Mouse (Mus musculus) gastrocnemius, postnatal 10 days (tissue): Measurements from ENCODE around the gene Zscan2. TPM values are rescaled to one million over a fixed set of nuclear protein-coding genes. Genes with fewer than 3 reads are reported as not detected.

Experiments used
- DNase-seq: peaks from one replicate; pipeline ENCODE4 v3.0.0; 2021; ENCODE audit warnings: mixed read lengths
- total RNA-seq, 2 experiments: library from RNA; stranded (reverse); gene quantifications; 2 replicates each; pipeline ENCODE4 v1.2.3; 2021

The Zscan2 gene
- total RNA-seq, 2 experiments from 2014 or later = 2.3 to 2.5 TPM

DNA sequence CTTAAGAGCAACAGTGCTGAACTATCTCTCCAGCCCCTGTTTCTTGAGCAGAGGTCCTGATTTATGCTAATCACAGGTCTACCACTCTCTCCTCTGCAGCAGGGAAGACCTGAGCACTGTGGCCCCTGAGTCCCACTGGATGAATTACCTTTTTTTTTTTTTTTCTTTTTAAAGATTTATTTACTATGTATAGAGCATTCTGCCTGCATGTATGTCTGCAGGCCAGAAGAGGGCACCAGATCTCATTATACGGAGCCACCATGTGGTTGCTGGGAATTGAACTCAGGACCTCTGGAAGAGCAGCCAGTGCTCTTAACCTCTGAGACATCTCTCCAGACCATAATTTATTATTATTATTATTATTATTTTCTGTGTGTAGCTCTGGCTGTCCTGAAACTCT, 24.9 kb downstream of the Zscan2 start:
- DNase-seq = no peak

DNA sequence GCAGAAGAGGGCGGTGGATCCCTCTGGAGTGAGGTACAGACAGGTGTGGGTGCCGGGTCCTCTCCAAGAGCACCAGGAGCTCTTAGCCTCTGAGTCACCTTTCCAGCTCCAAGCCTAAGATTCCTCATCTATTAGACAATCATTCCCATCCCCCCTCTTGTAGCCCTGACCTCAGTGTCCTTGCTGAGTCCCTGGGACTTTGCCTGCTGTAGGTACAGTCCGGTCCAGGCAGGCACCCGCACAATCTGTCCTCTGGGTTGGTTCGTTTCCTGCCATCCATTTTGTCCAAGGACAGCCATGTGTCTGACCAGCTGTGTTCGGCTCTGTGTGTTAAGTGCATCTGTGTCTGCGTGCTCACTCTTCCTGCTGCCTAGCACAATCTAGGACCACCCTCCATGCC, 27.9 kb downstream of the Zscan2 start:
- DNase-seq = no peak

DNA sequence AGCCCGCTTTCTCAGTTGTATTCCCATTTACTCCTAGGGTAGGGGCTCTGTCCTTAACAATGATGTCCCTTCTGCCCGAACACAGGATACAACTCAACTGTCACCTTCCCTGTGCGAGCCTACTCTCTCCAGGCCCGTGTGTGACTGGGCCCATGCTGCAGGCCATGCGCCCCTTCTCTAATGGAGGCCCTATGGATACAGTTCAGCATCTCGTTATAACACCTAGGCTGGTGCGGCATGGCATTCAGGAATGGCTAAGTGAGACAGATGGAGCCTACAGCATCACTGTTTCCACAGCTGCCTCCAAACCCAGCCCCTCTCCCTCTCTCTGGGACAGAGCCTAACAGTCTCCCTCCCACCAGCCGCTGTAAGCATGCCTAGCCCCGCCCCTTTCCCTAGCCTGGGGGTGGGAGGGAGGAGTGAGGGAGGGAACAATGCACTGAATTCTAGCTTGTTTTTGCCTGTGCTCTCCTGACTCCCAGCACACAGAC, 28.3 kb downstream of the Zscan2 start:
- DNase-seq = peak; percentile 62

DNA sequence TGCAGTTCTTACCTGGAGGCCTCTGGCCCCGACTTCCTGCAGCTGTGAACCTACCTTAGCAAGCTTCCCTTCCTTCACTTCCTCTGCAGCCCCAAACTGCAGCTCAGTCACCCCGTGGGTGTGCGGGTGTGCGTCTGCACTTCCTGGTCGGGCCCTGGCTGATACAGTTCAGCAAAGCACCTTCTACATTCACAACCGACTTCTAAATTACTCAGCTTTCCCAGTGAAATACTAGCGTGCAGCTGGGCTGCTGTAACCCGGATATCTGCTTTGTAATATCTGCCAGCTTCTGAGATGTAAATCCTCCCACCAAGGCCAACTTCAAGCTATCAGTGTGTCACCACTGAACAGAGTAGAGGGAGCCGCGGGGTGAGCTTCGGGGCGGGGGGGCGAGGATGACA, 29.1 kb downstream of the Zscan2 start:
- DNase-seq = no peak

DNA sequence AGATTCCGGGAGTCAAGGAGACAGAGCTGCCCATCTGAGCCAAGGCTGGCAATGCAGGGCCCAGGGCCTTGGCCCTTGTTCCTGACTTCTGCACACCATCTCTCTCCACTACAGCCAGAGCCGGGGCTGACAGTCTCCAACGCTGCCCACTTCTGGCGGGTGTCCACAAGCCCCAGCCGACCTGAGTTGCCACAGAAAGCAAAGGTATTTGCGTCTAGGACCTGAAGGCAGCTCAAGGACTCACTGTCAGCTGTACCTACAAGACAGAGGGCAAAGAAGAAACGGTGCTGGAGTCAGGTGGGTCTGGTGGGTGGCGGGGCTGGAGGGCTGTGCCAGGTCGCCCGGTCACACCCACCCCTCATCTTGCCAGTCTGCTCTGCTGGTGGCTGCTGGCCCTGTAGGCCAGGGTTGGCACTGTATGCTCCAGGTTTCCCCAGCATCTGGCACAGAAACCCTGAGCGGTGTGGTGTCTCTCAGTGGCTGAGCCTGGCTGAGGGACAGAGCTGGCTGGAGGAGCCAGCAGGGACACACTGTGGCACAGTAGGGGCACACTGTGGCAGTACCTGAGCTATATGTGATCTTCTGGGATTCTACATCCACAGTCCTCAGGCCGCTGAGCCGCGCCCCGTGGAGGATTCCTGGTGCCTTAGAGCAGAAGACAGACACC, 32.5 kb downstream of the Zscan2 start:
- DNase-seq = no peak

DNA sequence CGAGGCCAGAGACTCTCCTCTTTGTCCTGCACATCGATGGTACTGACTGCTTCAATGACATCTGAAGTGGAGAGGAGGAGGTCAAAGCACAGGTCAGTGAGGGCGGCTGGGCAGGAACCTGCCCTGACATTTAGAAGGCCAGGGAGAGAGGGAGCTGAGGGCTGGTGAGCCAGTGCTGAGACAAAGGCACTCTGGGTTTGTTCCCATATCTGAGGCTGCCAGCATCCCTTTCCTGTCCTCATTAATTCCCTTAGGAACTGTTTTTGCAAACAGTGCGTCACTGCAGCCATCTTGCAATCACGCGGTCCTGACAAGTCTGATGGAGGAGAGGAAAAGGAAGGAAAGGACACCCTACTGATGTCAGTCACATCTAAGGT, 33.0 kb downstream of the Zscan2 start:
- no peak for DNase-seq

DNA sequence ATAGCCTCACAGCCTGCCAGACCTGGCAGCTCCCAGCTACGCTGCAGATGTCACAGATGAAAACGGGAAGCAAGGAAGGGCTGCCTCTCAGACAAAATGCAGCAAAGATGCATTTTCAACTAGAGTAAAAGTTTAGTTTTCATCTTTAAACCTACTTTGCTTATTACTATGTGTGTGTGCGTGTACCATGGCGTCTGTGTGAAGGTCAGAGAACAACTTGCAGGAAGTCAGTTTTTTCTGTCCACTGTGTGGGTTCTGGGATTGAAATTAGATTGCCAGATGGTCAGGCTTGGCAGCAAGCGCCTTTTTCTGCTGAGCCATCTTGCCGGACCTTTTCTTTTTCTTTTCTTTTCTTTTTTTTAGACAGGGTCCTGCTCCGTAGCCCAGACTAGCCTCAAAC, 33.5 kb downstream of the Zscan2 start:
- no peak for DNase-seq

DNA sequence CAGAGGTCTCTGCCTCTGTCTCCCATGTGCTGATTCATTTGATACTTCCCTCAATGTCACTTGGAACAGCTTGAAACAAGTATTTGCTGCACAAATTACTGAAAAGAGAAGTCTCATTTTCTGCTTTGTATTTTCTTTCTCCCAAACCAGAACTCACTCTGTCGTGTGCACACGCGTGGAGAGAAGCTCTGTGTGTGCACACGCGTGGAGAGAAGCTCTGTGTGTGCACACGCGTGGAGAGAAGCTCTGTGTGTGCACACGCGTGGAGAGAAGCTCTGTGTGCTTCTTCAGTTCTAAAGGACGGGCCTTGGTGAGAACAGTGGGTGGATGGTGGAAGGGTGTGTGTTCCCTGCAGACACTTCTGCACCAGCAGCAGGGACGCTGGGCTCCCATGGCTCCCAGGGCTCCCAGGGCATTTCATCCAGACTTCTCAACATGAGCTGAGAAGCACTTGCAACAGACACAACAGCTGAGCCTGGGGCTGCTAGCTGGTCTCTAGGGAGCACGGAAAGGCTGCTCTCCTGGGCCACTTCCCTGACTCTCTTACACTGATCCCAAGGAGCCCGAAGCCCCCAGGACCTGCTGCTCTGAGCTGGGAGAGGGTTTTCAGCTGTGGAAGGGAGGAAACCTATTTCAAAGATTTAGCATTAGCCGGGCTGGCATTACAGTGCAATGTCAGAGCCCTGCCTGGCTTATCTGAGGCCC, 34.2 kb downstream of the Zscan2 start:
- no peak for DNase-seq

DNA sequence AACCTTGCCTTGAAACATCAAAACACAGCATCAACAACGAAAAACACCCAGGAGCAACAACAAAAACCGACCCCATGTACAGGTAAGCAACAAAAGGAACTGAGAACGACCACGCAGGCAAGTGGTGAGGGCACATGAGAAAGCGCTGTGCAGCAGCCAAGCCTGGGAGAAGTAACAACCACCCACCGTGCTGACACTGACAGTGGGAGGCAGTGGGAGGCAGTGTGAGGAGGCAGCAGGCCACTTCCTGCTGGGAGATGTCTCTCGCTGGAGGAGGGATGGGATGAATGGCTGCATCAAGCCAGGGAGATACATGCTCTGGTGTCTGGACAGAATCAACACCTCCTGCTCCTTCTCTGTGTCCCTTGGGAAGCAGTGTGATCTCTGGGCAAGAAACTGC, 36.4 kb downstream of the Zscan2 start:
- no peak for DNase-seq

DNA sequence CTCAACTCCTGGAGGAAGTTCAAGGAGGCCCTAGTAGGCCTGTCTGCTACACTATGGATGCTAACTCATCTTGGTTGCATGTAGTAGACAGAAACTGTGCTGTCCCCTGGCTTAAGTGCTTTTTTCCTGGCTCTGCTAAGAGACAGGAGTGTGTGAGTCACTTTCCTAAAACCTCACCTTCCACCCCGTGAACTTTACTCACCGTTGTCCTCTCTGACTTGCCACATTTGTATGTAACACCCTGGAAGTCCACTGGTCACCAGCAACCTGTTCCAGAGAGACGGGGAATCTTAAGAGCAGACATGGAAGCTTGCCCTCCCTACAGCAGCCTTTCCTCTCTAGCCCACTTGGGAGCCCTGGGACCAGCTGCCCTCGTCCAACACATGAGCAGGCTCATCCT, 37.0 kb downstream of the Zscan2 start:
- no peak for DNase-seq

DNA sequence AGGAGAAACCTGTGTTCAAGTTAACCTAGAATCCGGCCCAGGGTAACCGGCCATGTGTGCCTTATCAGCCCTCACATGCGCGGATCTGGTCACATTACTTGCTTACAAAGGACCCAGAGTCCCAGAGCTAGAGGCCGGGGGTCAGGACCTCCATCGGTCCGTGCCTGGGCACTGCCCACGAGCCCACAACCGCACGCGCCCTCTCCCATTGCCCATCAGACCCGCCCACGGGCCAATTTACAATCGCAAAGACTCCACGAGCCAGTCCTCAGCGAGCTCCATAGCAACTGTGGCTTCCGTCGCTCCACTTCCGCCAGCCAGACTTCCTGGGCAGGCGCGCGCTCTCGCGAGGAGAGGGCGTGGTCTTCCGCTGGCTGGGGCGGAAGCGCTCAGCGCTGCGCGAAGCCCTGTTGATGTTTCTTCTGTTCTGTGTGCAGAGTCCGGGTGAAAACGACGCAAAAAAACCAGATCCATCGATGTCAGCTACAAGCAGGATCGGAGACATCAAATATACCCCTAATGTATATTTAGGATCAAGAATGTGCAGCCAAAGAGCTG, 40.3 kb downstream of the Zscan2 start, which contains the start of gene Wdr73:
Gene Wdr73, minus strand, starts transcription at position 326 of the 558 bp plus-strand sequence.
- peak; percentile 89 for DNase-seq

DNA sequence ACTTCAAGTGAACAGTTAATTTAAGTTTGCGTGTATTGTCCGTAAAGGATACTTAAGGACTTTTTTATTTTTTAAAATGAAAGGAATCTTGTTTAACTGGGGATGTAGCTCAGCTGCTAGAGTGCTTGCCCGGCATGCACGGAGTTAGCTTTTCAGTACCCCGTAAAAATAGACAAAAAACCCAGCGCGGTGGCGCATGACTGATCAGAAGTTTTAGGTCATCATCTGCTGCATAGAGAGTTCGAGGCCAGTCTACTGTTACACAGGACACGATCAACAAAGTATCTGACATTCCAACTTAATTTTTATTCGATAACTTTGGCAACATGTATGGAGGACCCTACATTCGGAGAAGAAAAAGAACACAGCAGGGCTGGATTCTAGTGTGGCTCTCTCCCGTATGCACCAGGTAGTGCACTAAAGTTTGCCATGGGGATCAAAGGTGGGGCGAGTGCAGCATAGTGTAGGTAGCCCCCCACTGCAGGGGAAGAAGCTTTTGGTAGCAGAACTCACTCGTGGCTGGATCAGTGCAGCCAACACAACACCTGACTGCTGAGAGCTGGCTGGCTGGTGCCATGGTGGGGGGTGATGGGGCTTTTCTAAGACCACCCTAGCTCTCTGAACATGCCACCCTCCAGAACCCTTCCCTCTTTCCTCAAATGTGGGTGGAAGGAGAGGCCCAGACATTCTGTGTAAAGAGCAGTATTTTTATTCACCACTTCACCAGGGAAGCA, 41.0 kb downstream of the Zscan2 start:
- no peak for DNase-seq

DNA sequence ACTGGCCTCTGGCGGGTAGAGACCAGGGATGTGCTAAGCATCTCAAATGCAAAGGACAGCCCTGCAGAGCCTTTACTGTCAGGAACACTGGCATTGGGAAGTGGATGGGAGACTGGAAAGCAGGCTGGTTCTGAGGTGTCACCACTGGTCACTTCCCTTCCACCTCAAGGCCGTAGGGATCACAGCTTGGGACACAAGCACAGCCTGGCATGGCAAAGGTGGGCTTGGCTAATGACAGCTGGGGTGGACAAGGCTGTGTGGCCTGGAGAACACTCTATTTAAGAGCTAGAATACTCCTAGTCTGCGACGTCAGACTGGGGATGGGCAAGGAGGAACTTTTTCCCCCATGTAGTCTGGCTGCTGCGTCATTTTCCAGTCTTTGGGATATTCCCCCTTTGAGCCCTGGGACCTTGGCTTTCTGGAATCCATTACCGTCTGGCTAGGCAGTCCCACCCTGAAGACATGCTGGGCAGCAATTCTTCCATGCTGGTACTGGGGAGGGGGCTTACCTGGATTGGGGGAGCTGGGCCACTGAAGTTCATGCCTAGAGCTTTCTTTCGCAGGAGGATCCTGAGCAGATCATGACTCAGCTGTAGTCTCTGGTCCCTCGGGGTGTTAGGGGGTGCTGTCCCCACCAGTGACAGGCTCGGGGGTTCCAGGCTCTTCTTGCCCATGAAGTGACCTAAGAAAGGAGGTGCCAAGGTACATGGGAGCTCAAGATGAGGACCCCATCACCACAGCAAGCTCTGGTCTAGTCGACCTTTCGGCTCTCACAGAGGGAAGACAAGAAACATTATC, 43.1 kb downstream of the Zscan2 start:
- no peak for DNase-seq

DNA sequence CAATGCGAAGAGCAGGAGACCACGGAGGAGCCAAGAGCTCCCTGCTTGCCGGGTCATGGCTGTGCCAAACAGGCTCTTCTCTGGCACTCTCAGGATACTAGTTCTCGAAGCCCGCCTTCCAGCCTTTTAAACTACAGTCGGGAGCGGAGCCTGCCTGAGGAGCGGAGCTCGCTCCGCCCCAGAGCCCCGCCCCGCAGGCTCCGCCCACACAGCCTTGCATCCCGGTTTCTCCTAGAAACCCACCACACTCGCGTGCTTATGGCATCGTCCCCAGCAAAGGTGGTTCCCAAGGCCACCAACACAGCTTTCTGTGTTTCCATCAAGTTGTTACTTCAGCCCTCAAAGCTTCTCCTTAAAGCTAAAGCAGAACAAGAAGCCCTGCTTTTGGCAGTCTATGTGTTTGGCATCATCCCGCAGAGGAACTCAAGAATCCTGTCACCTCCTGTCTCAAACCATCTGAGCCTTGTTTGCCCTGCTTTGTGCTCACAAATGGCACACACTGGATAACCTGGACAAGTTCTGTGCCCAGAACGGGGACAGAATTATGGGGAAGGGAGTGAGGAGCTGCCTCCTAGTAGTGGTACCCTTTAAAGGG, 44.3 kb downstream of the Zscan2 start, which contains the start of gene Nmb:
Gene Nmb, minus strand, starts transcription at position 156 of the 595 bp plus-strand sequence.
- DNase-seq = peak; percentile 73

DNA sequence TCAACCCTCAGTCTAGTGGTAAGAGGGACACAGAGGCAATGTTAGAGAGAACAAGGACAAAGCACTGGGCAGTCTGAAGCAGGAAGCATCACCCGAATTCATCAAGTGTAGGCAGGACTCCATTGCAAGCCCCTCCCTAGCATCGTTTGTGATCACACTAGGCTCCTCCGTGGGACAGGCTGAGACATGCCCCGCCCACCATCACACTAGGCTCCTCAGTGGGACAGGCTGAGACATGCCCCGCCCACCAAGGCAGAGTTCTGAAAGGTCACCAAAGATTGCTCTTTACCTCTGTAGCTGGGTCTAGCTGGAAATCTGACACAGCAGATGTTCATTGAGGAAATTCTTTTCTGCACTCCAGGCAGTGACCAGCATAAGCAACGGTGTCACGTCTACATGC, 50.3 kb downstream of the Zscan2 start:
- no peak for DNase-seq

DNA sequence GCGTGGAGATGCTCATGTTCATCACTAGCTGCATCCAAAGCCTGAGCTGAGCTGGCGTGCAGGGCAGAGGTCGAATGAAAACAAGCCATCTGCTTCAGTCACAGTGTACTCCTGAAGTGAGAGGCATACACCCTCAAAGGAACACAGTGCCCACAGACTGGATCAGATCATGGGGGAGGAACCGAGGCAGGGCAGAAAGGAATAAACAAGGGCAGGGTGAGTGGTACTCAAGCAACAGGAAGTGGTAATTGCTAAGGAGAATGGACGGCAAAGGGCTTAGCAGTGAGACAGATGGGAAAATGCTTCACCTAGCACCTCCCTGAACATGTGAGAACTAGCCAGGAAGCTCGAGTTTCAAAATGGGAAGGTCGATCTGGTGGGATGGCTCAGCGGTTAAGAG, 51.8 kb downstream of the Zscan2 start:
- DNase-seq = no peak

DNA sequence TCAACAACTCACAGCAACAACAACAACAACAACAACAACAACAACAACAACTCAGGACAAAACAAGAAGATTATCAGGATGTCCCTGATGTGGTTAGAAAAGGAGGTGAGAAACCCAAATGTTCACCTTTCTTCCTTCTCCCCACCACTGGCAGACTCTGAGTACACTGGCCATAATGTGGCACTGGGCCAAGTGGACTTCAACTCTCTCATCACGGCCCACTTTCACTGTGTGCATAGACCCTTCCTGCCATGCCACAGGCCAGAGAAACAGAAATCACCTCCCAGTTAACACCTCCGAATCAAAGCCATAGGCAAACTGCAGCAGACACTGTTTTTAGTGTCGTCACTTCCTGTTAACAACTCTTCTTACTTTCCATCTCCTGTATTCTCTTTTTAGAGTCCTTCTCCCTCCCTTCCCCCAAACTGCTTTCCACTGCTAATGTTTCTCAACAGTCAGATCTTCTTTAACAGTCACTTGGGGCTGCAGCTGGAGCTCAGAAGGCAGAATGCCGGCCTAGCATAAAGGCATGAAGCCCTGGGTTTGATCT, 57.3 kb downstream of the Zscan2 start:
- no peak for DNase-seq

DNA sequence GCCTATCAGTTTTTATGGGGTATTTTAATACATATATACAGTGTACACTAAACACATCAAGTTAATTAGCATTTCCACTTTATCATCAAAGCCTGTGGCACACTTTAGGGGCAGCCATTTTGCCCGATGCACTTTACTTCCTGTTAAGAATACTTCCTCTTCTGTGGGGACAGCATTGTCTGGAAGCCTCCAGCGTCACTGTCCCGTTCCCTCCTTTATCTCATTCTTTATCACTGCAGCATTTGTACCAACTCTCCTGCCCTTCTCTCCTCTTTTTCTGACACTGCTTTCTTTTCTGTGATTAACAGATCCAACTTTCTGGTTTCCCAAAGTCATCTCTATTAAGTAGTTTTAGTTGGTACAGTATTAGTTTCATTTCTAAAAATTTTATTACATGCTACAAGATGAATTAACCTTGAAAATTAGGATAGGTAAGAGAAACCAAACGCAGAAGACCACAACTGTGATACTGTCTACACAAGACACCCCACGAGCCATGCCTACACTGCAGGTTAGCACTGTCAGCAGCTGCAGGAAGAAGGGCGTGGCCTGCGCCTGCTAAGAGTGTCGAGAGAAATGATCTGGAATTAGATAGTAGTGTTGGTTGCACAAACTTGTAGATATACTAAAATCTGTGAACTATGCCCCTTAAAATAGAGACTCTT, 58.4 kb downstream of the Zscan2 start:
- no peak for DNase-seq

DNA sequence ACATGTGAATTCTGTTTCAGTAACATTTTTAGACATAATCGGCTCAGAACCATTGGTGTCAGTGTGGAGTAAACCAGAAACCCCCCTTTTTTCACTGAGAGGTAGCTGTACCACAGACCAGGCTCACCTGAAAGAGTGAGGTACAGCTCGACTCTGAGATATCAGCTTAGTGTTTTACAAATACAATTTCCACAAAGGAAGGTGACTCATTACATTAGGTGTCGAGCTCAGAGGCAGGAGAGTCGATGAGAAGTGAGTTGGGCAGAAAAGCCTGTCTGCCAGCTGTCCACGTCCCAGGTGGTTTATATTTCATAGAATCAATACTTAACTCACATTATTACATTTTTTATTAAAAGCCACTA, 58.9 kb downstream of the Zscan2 start:
- no peak for DNase-seq

DNA sequence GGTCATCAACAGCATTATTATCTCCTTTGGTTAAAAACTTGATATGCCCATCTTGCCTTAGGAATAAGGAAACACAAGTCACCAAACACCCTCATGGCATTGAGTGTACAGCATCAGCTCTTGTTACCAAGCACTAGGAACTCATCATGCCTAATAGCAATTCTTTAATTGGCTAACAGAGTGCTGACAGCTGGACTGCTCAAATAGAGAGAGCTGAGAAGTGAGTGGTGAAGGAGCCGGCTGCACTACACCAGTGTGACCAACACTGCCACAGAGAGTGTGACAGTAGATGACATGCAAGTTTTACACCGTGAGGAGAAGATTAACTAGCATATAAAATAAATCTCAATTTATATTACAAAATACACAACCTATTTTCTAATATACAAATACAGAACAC, 62.4 kb downstream of the Zscan2 start:
- DNase-seq = no peak
